Mouse (Mus musculus) erythroblast, embryonic 14.5 days (primary cell): ENCODE results near the gene Krtap17-1. TPM values are rescaled to one million over a fixed set of nuclear protein-coding genes. Genes with fewer than 3 reads are reported as not detected.

Experiments
- H3K27me3 ChIP-seq: 2 replicates; pipeline ENCODE4 v1.6.1; 2012; ENCODE audit warnings: inconsistent platforms; ENCODE audit not compliant: control insufficient read depth
- H3K36me3 ChIP-seq: 2 replicates; pipeline ENCODE4 v1.6.1; 2012; ENCODE audit warnings: mild to moderate bottlenecking, inconsistent platforms; ENCODE audit not compliant: control insufficient read depth
- H3K4me1 ChIP-seq: 2 replicates; pipeline ENCODE4 v1.6.1; 2012; ENCODE audit warnings: inconsistent platforms; ENCODE audit not compliant: control insufficient read depth
- H3K4me3 ChIP-seq: replicated peaks from 2 replicates; pipeline ENCODE3; 2012; ENCODE audit warnings: moderate library complexity, mild to moderate bottlenecking, inconsistent platforms
- H3K9me3 ChIP-seq: 2 replicates; pipeline ENCODE4 v1.6.1; 2012; ENCODE audit warnings: low read length, inconsistent platforms, mixed read lengths; ENCODE audit not compliant: control insufficient read depth
- GATA1 ChIP-seq: IDR thresholded peaks from 2 replicates; pipeline ENCODE4 v1.6.1; 2012; ENCODE audit warnings: low read length, inconsistent platforms, mixed read lengths
- TAL1 ChIP-seq: IDR thresholded peaks from 3 replicates; pipeline ENCODE4 v1.6.1; 2012; ENCODE audit warnings: low read length, inconsistent platforms, mixed read lengths
- polyA plus RNA-seq: library from polyadenylated mRNA; stranded (reverse); fragments of >175 nt; gene quantifications from 2 replicates; pipeline ENCODE4 v1.2.3, GENCODE M21; 2012

The Krtap17-1 gene
- polyA plus RNA-seq, 1 experiment: not detected

DNA sequence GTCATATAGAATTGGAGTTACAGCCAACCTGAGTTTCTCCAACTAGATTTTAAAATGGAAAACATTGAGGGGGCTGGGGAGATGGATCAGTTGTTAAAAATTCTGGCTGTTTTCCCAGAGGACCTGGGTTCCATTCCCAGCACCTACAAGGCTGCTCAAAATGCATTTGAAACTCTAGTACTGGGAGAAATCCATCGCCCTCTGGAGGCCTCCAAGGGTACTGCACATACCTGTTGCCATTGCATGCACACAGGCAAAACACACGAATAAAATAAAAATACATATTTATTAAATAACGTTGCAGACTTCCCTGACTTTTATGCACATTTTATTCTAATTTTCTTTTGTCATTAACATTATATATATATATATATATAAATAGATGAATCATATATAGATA is 12.8 kb upstream of the Krtap17-1 start:
- Histone ChIP-seq H3K27me3 (no peaks in the 10 kb centered on the region), H3K9me3 (peaks cover 4% of the 10 kb centered on the region), H3K4me3 (no peak overlapping the region), H3K36me3 (no peaks in the 10 kb centered on the region), H3K4me1 (no peaks in the 10 kb centered on the region)
- TF ChIP-seq TAL1 (no peak), GATA1 (no peak)

DNA sequence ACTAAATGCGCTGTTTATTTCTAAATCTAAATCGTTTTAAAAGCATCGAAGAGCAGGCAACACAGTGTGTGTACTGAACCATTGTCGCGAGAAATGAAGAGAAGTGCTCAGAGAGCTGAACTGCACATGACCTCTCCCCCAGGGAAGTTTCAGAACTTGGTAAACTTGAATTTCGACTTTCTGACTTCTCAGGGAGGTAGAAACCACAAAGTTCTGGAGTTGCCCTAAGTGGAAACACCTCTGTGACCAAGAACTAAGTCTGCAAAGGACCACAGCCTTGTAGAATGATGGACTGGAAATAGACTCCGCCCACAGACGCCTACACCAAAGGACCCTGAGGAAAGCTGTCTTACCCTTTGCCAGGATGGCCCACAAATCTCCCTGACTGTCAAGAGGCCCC is 12.1 kb upstream of the Krtap17-1 start:
- H3K4me3 ChIP-seq: no peak overlapping the region
- H3K9me3 ChIP-seq: peaks cover 4% of the 10 kb centered on the region
- TF ChIP-seq TAL1: no peak
- TF ChIP-seq GATA1: no peak
- H3K36me3 ChIP-seq: no peaks in the 10 kb centered on the region
- no peaks in the 10 kb centered on the region for H3K27me3 ChIP-seq
- H3K4me1 ChIP-seq: no peaks in the 10 kb centered on the region

DNA sequence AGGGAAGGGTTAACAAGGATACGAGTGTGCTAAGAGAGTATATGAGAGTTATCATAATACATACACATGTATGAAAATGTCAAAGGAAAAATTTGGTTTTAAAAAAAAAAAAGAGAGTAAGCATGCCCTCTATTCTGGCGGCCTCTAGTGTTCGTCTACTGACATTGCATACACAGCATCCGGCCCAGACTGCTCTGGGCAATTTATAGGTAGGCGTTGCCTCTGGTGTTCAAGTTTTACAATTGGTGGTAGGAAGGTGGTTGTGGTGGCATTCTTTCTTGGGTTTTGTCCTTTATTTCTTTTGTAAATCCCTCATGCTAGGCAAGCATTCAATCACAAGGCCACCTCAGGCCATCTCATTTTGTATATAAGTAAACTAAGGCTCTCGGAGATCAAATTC is 11.1 kb upstream of the Krtap17-1 start:
- Histone ChIP-seq H3K4me1 (no peaks in the 10 kb centered on the region), H3K4me3 (no peak overlapping the region), H3K36me3 (no peaks in the 10 kb centered on the region), H3K9me3 (peaks cover 6% of the 10 kb centered on the region), H3K27me3 (no peaks in the 10 kb centered on the region)
- no peak for TF ChIP-seq GATA1
- TF ChIP-seq TAL1: no peak

DNA sequence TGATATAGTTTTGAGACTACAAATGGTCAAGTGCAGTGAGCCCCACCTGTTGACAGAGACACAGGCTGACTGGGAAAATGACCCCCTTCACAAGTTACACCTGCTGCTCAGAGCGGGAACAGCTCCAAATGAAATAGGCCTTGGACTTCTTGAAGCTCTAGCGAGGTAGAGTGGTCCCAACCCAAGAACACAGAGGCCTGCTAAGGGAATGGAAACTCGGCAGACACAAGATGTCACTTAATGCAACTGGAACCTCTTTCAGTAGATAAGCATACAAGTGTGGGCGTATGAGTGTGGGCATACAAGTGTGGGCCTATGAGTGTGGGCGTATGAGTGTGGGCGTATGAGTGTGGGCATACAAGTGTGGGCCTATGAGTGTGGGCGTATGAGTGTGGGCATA is 5.3 kb upstream of the Krtap17-1 start:
- Histone ChIP-seq H3K27me3 (peaks cover 6% of the 10 kb centered on the region; the same call in 1 of the 2 replicates), H3K9me3 (peaks cover 18% of the 10 kb centered on the region), H3K36me3 (no peaks in the 10 kb centered on the region), H3K4me1 (no peaks in the 10 kb centered on the region), H3K4me3 (no peak overlapping the region)
- TF ChIP-seq GATA1: no peak
- no peak for TF ChIP-seq TAL1

DNA sequence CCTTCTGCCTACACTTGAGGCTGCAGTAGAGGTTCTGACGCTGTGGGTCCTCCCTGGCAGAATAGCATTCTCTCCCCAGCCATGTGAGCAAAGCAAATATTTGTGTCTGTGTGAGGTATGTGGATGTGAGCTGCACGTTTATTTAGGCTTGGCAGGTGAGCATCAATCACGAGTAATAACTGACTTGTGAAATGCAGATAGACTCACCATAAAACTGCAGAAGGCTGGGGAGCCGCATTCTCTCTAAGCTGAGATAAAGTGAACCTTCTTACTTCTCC is 529 bp upstream of the Krtap17-1 start:
- Histone ChIP-seq H3K27me3 (peaks cover 16% of the 10 kb centered on the region), H3K4me3 (no peak overlapping the region), H3K9me3 (peaks cover 13% of the 10 kb centered on the region), H3K4me1 (no peaks in the 10 kb centered on the region), H3K36me3 (no peaks in the 10 kb centered on the region)
- TF ChIP-seq GATA1 (no peak), TAL1 (no peak)

DNA sequence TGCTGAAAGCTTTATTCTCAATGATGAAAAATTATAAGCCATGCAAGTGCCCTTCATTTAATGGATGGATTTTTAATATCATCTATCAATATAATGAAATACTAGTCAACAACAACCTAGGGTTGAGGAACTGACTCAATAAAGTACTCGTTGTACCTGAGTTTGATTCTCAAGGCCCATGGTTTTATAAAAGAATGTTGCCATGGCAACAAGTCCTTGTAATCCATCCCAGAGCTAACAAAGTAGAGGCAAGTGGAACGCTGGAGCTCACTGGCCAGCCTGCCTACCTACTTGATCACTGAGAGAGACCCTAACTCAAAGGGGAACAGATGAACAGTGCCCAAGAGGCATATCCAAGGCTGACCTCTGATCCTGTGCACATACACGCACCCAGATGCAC is 3.2 kb downstream of the Krtap17-1 start:
- peaks cover 16% of the 10 kb centered on the region for H3K27me3 ChIP-seq
- H3K4me1 ChIP-seq: no peaks in the 10 kb centered on the region
- peaks cover 11% of the 10 kb centered on the region for H3K9me3 ChIP-seq
- TF ChIP-seq TAL1: no peak
- TF ChIP-seq GATA1: no peak
- H3K36me3 ChIP-seq: no peaks in the 10 kb centered on the region
- H3K4me3 ChIP-seq: no peak overlapping the region

DNA sequence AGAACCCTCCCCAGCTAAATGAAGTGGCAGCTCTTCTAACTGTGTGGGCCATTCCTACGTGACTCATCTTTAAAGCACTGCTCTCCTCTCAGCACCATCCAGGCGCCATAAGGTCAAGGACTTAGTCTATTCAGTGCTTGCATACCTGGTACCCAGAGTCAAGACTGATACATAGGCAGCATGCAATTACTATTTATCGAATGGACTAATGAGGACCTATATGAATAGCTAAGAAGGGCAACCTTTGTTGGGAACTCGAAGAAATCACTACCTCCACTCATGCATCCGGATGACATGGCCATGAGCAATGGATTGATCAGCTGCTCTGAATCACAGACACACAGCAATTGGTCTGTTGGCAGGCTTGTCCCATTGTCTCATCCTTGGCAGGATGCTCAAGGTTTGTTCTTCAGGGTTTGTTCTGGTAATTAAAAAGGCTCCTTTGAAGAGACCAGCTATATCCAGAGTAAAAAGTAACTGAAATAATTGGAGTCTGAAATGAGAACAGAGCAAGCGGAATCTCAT is 3.9 kb downstream of the Krtap17-1 start:
- Histone ChIP-seq H3K4me1 (no peaks in the 10 kb centered on the region), H3K27me3 (peaks cover 13% of the 10 kb centered on the region), H3K36me3 (no peaks in the 10 kb centered on the region), H3K4me3 (no peak overlapping the region), H3K9me3 (peaks cover 18% of the 10 kb centered on the region)
- TF ChIP-seq TAL1: no peak
- TF ChIP-seq GATA1: no peak

DNA sequence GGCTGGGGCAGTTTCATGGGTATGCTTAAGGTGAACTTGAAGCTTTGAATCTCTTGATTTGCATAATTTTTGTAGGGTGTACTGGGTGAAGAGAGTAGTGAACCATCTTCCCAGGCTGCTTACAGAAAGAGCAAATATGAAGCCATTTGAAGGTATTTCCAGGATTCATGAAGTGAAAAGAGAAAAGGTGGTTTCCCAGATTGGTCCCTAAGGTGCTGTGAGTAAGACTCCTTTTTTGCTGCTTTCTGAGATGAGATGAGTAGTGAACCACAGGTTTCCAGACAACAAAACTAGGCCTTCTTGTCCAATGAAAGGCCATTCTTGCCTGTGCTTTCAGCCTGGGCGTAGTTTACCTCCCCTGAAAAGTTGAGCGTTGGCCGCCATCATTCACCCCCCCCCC is 5.3 kb downstream of the Krtap17-1 start:
- no peaks in the 10 kb centered on the region for H3K4me1 ChIP-seq
- no peaks in the 10 kb centered on the region for H3K36me3 ChIP-seq
- peaks cover 19% of the 10 kb centered on the region for H3K9me3 ChIP-seq
- H3K27me3 ChIP-seq: peaks cover 5% of the 10 kb centered on the region
- no peak overlapping the region for H3K4me3 ChIP-seq
- TF ChIP-seq GATA1 (no peak), TAL1 (no peak)

DNA sequence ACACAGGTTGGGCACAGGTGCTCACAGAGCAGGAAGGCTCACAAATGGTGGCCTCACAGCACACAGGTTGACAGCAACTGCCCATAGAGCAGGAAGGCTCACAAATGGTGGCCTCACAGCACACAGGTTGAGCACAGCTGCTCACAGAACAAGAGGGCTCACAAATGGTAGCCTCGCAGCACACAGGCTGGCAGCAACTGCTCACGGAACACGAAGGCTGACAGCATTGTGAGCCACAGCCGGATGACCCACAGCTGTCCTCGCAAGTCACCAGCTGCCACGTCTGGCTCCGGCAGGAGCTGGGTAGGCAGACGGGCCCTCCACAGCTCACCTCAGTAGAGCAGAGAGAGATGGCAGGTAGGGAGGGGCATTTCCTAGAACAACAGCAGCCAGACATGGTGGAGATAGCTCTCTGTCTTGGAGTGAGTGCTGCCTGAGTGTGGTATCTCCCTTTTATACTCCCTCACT is 7.6 kb downstream of the Krtap17-1 start, which contains the start of gene Krtap16-1:
Krtap16-1 (minus strand) TSS at position 418 of the 468 bp plus-strand sequence.
- Histone ChIP-seq H3K4me3 (no peak within 1 kb of the TSS), H3K9me3 (peaks cover 19% of the 10 kb centered on the region), H3K27me3 (no peaks in the 10 kb centered on the region; the same call in 1 of the 2 replicates), H3K36me3 (no peaks in the 10 kb centered on the region), H3K4me1 (no peaks in the 10 kb centered on the region)
- TF ChIP-seq TAL1 (no peak), GATA1 (no peak)

DNA sequence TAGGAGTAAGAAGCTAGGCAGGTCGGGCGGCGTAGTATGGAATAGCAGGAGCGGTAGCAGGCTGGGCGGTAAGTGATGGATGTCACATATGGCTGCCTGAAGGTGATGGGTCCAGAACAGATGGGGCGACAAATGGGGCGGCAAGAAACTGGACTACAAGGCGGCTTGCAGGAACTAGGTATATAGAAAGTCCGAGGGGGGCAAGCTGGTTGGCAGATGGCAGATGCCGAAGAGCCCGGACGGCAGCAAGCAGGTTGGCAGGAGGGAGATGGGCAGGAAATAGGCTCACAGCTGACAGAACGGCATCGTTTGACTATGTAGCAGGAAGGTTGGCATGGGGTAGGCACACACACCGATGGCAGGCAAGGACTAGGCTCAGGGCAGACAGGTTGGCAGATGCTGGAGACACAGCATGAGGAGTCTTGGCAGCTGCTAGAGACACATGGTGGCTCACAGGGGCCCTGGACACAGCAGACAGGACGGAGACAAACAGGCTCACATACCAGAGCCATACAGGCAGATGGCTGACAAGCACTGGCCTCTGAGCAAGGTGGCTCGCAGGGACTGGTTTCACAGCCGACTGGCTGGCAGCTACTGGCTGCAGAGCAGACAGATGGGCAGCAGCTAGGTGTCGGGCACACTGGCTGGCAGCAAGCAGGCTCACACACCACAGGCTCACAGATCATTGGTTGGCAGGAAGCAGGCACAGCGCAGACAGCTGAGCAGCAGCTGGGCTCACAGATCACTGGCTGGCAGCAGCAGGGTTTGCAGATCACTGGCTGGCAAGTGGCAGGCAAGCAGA is 8.3 kb downstream of the Krtap17-1 start:
- H3K4me1 ChIP-seq: no peaks in the 10 kb centered on the region
- H3K27me3 ChIP-seq: no peaks in the 10 kb centered on the region; the same call in 1 of the 2 replicates
- H3K36me3 ChIP-seq: no peaks in the 10 kb centered on the region
- no peak overlapping the region for H3K4me3 ChIP-seq
- TF ChIP-seq GATA1 (no peak), TAL1 (no peak)
- H3K9me3 ChIP-seq: peaks cover 24% of the 10 kb centered on the region
